Mouse (Mus musculus) adrenal gland, postnatal 4 days (tissue): ENCODE measurements at regions not wholly inside any gene's neighbourhood (a gene's known extent, or its start where the extent isn't known, plus 50 kb on each side); places are given as distances from the start of the nearest gene placed in this dataset.
"Not testable (repeated sequence)": the region's sequence is repeated elsewhere in the genome, so short reads cannot be mapped to it uniquely, and the experiment has no call there.

Experiments
- DNase-seq, 2 experiments: peaks; one replicate each; pipeline ENCODE4 v3.0.0; 2021 to 2022; ENCODE audit warnings: low spot score in 2 of 2, mixed read lengths in 2 of 2

GRCm38 (mm10) chr1:194565574-194565973 lies 52.4 kb upstream of the Plxna2 start:
- no peak for DNase-seq

- DNase-seq = no peak
Observed at GRCm38 (mm10) chr1:194563946-194564345, 54.1 kb upstream of the Plxna2 start.

GRCm38 (mm10) chr1:194561098-194561497 lies 56.9 kb upstream of the Plxna2 start:
- DNase-seq = no peak

GRCm38 (mm10) chr1:194548661-194549060 lies 69.4 kb upstream of the Plxna2 start:
- DNase-seq = no peak

- DNase-seq = no peak
Observed at GRCm38 (mm10) chr1:194548243-194548642, 69.8 kb upstream of the Plxna2 start.

GRCm38 (mm10) chr1:194540923-194541322 lies 77.1 kb upstream of the Plxna2 start:
- DNase-seq = no peak

GRCm38 (mm10) chr1:194527342-194528165 lies 90.5 kb upstream of the Plxna2 start:
- no peak for DNase-seq

GRCm38 (mm10) chr1:194524976-194525375 lies 93.0 kb upstream of the Plxna2 start:
- DNase-seq = no peak

GRCm38 (mm10) chr1:194521216-194521615 lies 96.8 kb upstream of the Plxna2 start:
- no peak for DNase-seq

- no peak for DNase-seq
Observed at GRCm38 (mm10) chr1:194519509-194520220, 98.4 kb upstream of the Plxna2 start.

GRCm38 (mm10) chr1:194516136-194516535 lies 101.9 kb upstream of the Plxna2 start:
- no peak for DNase-seq

- no peak for DNase-seq
Observed at GRCm38 (mm10) chr1:194508314-194508713, 109.7 kb upstream of the Plxna2 start.

GRCm38 (mm10) chr1:194505826-194506225 lies 112.2 kb upstream of the Plxna2 start:
- DNase-seq = no peak

GRCm38 (mm10) chr1:194504207-194504606 lies 113.8 kb upstream of the Plxna2 start:
- no peak for DNase-seq

GRCm38 (mm10) chr1:194503517-194503916 lies 114.5 kb upstream of the Plxna2 start:
- DNase-seq = no peak

- DNase-seq = no peak
Observed at GRCm38 (mm10) chr1:194496424-194496823, 121.6 kb upstream of the Plxna2 start.

- DNase-seq = no peak
Observed at GRCm38 (mm10) chr1:194491111-194491510, 126.9 kb upstream of the Plxna2 start.

GRCm38 (mm10) chr1:194488126-194488525 lies 129.9 kb upstream of the Plxna2 start:
- DNase-seq = no peak

GRCm38 (mm10) chr1:194482717-194483059 lies 135.3 kb upstream of the Plxna2 start:
- DNase-seq = no peak

GRCm38 (mm10) chr1:194482001-194482716 lies 135.9 kb upstream of the Plxna2 start:
- no peak for DNase-seq

- DNase-seq = not testable (repeated sequence)
Observed at GRCm38 (mm10) chr1:194471281-194471680, 146.7 kb upstream of the Plxna2 start.

GRCm38 (mm10) chr1:194452480-194452879 lies 165.5 kb upstream of the Plxna2 start:
- no peak for DNase-seq
